Mouse (Mus musculus) neural tube, embryonic 13.5 days (tissue): ENCODE data around the gene Ptpn13. TPM values are rescaled to one million over a fixed set of nuclear protein-coding genes. Genes with fewer than 3 reads are reported as not detected.
A peak's percentile ranks its signal among the peaks of the same experiment; 100 is the strongest.

Experiments used
- ATAC-seq: fragments of 200-750 bp; cut with Nextera tagmentation; 2 replicates; pipeline ENCODE4 v1.8.0; 2017; ENCODE audit warnings: low read depth, mild to moderate bottlenecking, moderate TSS enrichment, moderate library complexity
- H3K27ac ChIP-seq: fragments of 300-500 bp; sonication (generic); replicated peaks from 2 replicates; pipeline ENCODE4 v1.5.1; 2015; ENCODE audit warnings: moderate library complexity, mild to moderate bottlenecking, inconsistent platforms
- H3K27me3 ChIP-seq: fragments of 300-500 bp; sonication (generic); 2 replicates; pipeline ENCODE4 v1.6.1; 2015; ENCODE audit warnings: mild to moderate bottlenecking, inconsistent platforms
- H3K36me3 ChIP-seq: fragments of 300-500 bp; sonication (generic); 2 replicates; pipeline ENCODE4 v1.6.1; 2015; ENCODE audit warnings: mild to moderate bottlenecking, inconsistent platforms
- H3K4me1 ChIP-seq: fragments of 300-500 bp; sonication (generic); replicated peaks from 2 replicates; pipeline ENCODE4 v1.6.1; 2015; ENCODE audit warnings: inconsistent platforms
- H3K4me2 ChIP-seq: fragments of 300-500 bp; sonication (generic); 2 replicates; pipeline ENCODE4 v1.6.1; 2015; ENCODE audit warnings: inconsistent platforms, mild to moderate bottlenecking, moderate library complexity
- H3K4me3 ChIP-seq: fragments of 300-500 bp; sonication (generic); 2 replicates; pipeline ENCODE4 v1.5.1; 2015; ENCODE audit warnings: mild to moderate bottlenecking, inconsistent platforms
- H3K9ac ChIP-seq: fragments of 300-500 bp; sonication (generic); 2 replicates; pipeline ENCODE4 v1.6.1; 2015; ENCODE audit warnings: moderate library complexity, mild to moderate bottlenecking, inconsistent platforms
- H3K9me3 ChIP-seq: fragments of 300-500 bp; sonication (generic); 2 replicates; pipeline ENCODE4 v1.6.1; 2016; ENCODE audit warnings: inconsistent platforms
- WGBS: fragments of 180-500 bp; shearing (Covaris S2); methylation state at CpG from one replicate; pipeline ENCODE4 v1.1.7; 2015; 5-methylcytosine and 5-hydroxymethylcytosine counted together
- polyA plus RNA-seq: library from polyadenylated mRNA; unstranded; fragments of >200 nt; fragmentation: Nextera tagmentation; extraction: Ambion mirVana; gene quantifications from 2 replicates; pipeline ENCODE4 v1.2.1, GENCODE M21; 2015

Ptpn13 gene
- polyA plus RNA-seq, 1 experiment from 2014 or later = 6.6 TPM

DNA sequence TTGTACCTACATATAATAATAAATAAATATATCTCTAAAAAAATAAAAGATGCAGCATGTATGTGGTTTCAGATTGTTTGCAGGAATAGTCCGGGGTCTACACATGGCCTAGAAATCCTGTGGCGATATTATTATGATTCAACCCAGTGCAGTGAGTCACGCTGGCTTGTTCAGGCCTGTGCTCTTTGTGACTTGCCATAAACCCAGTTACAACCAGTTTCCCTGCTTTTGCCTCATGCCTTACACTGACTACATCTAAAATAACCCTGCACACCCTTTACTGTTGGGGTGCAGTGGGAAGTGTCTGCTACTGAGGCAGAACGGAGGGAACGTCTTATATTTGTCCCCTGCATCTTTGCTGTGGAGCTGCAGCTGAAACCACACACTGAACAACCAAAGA is 29.3 kb upstream of the Ptpn13 start:
- Histone ChIP-seq H3K27ac (no peak overlapping the region), H3K36me3 (no peaks in the 10 kb centered on the region), H3K9ac (no peak overlapping the region), H3K4me3 (no peak overlapping the region), H3K27me3 (no peaks in the 10 kb centered on the region), H3K9me3 (no peaks in the 10 kb centered on the region), H3K4me1 (peaks cover 10% of the 10 kb centered on the region), H3K4me2 (no peak overlapping the region)
- no peak for ATAC-seq
- 93% methylated on average over 5 of the region's 5 CpGs for WGBS

DNA sequence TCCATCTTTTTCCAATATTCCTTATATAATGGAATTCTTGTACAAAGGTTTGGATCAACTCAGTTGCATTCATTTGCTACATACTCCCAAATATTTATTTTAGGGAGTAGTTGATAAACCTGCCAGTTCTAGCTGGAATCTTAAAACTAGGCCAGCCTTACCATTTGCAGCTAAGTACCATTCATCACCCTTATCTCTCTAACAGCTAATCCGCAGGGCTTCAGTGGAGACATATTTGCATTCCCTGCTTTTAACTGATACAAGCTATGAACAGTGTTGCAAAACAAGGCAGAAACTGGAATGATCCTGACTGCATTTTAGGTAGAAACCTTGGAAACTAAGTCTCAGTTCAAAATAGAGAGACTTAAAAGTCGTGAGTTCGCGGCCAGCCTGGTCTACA is 27.6 kb upstream of the Ptpn13 start:
- WGBS = 92% methylated on average over 4 of the region's 4 CpGs
- no peak for ATAC-seq

DNA sequence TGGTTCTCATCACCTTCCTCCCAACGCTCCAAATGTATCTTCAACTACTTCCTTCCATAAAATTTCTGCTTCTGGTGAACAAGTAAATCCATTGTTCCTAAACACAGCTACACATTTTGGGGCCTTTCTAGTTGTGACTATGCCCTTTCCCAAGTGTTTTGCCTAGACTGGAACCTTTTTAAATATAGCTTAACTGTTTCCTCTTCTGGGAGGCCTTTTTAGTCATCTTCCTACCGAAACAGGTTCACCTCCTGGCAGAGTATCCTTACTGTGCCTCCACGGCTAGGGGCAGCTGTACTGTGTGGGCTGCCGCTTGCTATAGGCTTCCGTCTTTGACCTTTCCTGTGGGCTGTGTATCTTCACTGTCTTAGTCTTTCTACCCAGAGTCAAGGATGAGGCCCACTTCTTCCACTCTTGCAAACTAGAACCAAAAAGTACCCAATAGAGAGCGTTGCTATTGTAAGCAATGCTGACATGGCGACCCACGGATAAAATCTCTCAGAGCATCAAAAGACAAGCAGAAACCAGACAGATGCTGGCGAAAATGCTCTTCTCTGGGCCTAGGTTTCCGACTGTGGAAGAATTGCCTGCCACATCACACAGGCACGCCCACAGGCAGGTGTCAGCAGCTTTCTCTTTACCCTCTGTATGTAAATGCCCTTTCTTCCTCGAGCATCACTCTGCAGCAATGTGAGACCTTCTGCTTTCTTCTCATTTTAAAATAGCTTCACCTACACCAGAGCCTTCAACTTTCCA is 20.6 kb upstream of the Ptpn13 start:
- Histone ChIP-seq H3K27me3 (no peaks in the 10 kb centered on the region), H3K36me3 (no peaks in the 10 kb centered on the region), H3K4me1 (peaks cover 20% of the 10 kb centered on the region), H3K4me3 (no peak overlapping the region), H3K9me3 (no peaks in the 10 kb centered on the region), H3K9ac (no peak overlapping the region), H3K4me2 (no peak overlapping the region), H3K27ac (no peak overlapping the region)
- ATAC-seq = no peak
- WGBS = 88% methylated on average over 12 of the region's 12 CpGs

More for the DNA sequence above, 27.6 kb upstream of the Ptpn13 start:
- H3K4me2 ChIP-seq = no peak overlapping the region
- H3K9ac ChIP-seq = no peak overlapping the region
- H3K27ac ChIP-seq = no peak overlapping the region
- H3K36me3 ChIP-seq = no peaks in the 10 kb centered on the region
- H3K4me3 ChIP-seq = no peak overlapping the region
- peaks cover 20% of the 10 kb centered on the region for H3K4me1 ChIP-seq
- H3K9me3 ChIP-seq = no peaks in the 10 kb centered on the region
- no peaks in the 10 kb centered on the region for H3K27me3 ChIP-seq

DNA sequence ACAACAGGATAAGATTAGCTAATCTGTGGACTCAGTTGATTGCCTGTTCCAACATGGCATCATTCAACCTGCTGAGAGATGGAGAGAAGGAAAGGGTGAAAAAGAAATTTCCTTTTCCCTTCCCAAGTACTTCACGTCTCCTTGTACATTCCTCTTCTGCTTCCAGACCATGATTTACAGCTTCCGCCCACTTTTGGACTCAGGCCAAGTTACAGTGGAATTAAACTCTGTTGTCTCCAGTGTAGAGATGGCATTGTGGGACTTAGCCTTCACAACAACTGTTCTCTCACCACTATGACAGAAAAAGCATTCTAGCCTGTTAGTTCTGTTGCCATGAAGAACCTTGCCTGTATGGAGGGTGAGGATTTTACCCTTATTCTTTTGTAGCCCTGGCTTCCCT is 19.1 kb upstream of the Ptpn13 start:
- H3K4me3 ChIP-seq = no peak overlapping the region
- H3K9me3 ChIP-seq = no peaks in the 10 kb centered on the region
- peaks cover 20% of the 10 kb centered on the region for H3K4me1 ChIP-seq
- H3K27ac ChIP-seq = no peak overlapping the region
- H3K27me3 ChIP-seq = no peaks in the 10 kb centered on the region
- H3K4me2 ChIP-seq = no peak overlapping the region
- no peaks in the 10 kb centered on the region for H3K36me3 ChIP-seq
- no peak overlapping the region for H3K9ac ChIP-seq
- ATAC-seq = no peak
- WGBS = 45% methylated on average over 2 of the region's 2 CpGs

DNA sequence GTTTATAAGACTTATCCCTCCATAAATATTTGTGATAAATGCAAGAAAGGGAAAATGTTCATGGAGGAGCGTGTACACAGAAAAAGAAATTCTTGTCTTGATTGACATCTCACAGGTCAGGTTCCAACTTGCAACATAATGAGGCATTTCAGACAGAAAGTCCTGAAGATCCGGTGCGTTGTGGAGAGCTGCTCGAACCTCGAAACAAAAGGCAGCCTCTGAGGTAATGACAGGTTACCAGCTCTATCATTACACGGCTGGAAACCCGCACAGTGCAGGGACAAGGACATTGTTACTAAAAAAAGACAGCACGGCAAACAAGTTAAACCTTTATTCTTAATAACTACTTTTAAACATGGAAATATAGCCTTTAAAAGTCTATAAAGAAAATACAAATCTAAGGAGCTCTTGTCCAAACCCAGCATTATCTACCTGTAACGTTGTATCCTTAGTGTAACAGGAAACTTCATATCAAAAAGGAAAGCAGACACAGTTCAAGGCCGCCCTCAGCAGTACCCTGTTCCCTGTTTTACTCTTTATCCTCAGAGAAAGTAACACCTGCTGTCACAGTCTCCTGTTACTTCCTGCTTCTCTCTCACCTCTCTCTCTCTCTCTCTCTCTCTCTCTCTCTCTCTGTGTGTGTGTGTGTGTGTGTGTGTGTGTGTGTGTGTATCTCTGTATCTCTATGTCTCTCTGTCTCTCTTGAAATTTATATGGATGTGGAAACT is 12.8 kb upstream of the Ptpn13 start:
- Histone ChIP-seq H3K4me2 (no peak overlapping the region), H3K9ac (no peak overlapping the region), H3K4me1 (no peaks in the 10 kb centered on the region), H3K4me3 (no peak overlapping the region), H3K27me3 (no peaks in the 10 kb centered on the region), H3K36me3 (no peaks in the 10 kb centered on the region), H3K27ac (no peak overlapping the region), H3K9me3 (no peaks in the 10 kb centered on the region)
- WGBS = 70% methylated on average over 10 of the region's 10 CpGs
- no peak for ATAC-seq

DNA sequence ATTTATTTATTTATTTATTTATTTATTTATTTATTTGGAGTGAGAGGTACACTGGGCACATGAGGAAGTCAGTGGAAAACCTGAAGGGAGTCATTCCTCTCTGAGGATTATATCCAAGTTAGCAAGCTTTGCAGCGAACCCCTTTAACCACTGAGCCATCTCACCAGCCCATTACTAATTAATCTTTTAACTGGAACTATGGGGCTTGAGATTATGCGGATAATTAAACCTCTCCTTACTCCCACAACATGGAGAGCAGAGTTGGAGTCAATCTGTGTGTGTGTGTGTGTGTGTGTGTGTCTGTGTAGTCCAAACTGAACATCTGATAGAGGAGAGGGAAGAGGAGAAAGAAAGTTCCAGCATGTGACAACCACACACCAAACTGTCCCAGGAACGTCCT is 10.4 kb upstream of the Ptpn13 start:
- WGBS = 84% methylated on average over 3 of the region's 3 CpGs
- no peaks in the 10 kb centered on the region for H3K36me3 ChIP-seq
- H3K4me1 ChIP-seq = no peaks in the 10 kb centered on the region
- H3K4me3 ChIP-seq = no peak overlapping the region
- H3K9ac ChIP-seq = no peak overlapping the region
- no peak for ATAC-seq
- no peak overlapping the region for H3K27ac ChIP-seq
- H3K4me2 ChIP-seq = no peak overlapping the region
- H3K9me3 ChIP-seq = no peaks in the 10 kb centered on the region
- H3K27me3 ChIP-seq = no peaks in the 10 kb centered on the region

DNA sequence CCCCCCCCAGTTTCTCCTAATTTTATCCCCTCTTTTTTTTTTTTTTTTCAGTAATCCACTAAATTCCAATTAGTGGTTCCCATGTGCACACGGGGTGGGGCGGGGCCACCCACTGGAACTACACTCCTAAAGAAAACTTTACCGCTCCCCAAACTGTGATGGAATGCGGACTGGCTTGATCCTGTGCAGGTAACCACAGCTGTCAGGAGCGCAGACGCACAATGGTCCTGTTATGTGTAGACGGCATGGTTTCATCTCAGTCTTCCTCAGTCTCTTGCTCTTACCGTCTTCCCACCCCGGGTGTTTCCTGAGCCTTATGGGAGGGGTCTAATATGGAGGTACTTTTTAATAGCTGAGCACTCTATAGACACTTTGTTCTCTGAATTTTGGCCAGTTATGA is 7.0 kb upstream of the Ptpn13 start:
- no peak overlapping the region for H3K27ac ChIP-seq
- 88% methylated on average over 9 of the region's 9 CpGs for WGBS
- no peak overlapping the region for H3K4me3 ChIP-seq
- no peaks in the 10 kb centered on the region for H3K36me3 ChIP-seq
- no peak for ATAC-seq
- no peak overlapping the region for H3K4me2 ChIP-seq
- no peaks in the 10 kb centered on the region for H3K9me3 ChIP-seq
- H3K9ac ChIP-seq = no peak overlapping the region
- peaks cover 5% of the 10 kb centered on the region for H3K27me3 ChIP-seq
- H3K4me1 ChIP-seq = peaks cover 11% of the 10 kb centered on the region

DNA sequence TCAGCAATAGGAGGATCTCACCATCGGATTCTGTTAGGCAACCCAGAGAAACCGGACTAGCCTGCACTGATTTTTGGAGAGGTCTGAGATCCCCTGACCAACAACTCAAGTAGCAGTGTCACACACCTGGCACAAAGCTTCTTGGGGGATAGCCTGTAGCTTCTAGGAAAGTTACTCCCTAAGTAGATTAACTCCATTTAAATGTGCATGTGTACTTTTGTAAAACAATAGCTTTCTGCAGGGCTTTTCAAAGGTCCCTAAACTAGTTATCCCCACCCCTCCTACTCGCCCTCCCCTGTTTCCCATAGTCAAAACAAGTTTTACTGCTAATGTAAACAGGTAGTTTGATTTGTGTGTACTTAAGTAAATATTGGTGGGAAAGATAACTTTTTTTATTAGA is 6.1 kb upstream of the Ptpn13 start:
- Histone ChIP-seq H3K27me3 (peaks cover 5% of the 10 kb centered on the region), H3K4me2 (no peak overlapping the region), H3K36me3 (no peaks in the 10 kb centered on the region), H3K9me3 (no peaks in the 10 kb centered on the region), H3K9ac (no peak overlapping the region), H3K27ac (no peak overlapping the region), H3K4me1 (peaks cover 17% of the 10 kb centered on the region), H3K4me3 (no peak overlapping the region)
- no peak for ATAC-seq
- 55% methylated on average over 3 of the region's 3 CpGs for WGBS

DNA sequence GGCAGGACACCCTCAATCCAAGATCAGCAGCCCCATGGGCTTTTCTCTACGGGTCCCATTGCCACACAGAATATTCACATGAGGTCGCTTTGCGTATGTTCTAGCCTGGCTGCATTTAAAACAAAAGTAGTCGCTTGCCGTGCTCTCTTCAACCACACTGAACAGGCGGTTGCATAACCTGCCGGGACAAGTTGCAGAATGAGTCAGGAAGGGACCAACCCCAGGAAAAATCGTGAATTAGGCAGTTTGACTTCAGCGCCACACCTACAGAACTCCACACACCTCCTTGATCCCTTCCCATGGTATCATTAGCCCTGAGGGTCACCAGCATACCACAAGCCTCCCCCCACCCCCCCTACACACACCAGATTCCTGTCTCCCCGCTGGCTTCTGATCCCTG is 4.4 kb upstream of the Ptpn13 start:
- Histone ChIP-seq H3K9ac (no peak overlapping the region), H3K4me1 (peaks cover 29% of the 10 kb centered on the region), H3K4me3 (no peak overlapping the region), H3K4me2 (no peak overlapping the region), H3K9me3 (no peaks in the 10 kb centered on the region), H3K27me3 (peaks cover 5% of the 10 kb centered on the region), H3K27ac (no peak overlapping the region), H3K36me3 (no peaks in the 10 kb centered on the region)
- 56% methylated on average over 10 of the region's 10 CpGs for WGBS
- no peak for ATAC-seq

DNA sequence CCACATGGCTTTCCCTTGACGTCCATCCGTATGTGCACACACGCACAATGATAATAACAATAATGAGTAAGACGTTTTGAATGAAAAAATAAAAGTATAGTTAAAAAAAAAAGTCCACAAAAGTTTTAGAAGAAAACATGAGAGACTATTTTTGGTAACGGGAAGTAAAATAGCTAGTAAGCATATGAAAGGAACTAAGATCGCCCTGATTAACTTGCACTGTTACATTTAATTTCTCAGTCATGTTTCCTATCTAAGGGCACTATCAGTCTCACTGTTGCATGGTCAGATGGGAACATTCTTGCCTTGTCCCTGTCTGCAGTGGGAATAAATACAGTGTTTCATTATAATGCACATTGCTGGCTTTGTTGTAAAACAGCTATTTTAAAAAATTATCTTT is 2.4 kb upstream of the Ptpn13 start:
- no peaks in the 10 kb centered on the region for H3K36me3 ChIP-seq
- H3K4me2 ChIP-seq = no peak overlapping the region
- 70% methylated on average over 6 of the region's 6 CpGs for WGBS
- no peak overlapping the region for H3K4me3 ChIP-seq
- H3K9ac ChIP-seq = no peak overlapping the region
- peaks cover 46% of the 10 kb centered on the region for H3K4me1 ChIP-seq
- peaks cover 5% of the 10 kb centered on the region for H3K27me3 ChIP-seq
- no peak for ATAC-seq
- no peaks in the 10 kb centered on the region for H3K9me3 ChIP-seq
- no peak overlapping the region for H3K27ac ChIP-seq

DNA sequence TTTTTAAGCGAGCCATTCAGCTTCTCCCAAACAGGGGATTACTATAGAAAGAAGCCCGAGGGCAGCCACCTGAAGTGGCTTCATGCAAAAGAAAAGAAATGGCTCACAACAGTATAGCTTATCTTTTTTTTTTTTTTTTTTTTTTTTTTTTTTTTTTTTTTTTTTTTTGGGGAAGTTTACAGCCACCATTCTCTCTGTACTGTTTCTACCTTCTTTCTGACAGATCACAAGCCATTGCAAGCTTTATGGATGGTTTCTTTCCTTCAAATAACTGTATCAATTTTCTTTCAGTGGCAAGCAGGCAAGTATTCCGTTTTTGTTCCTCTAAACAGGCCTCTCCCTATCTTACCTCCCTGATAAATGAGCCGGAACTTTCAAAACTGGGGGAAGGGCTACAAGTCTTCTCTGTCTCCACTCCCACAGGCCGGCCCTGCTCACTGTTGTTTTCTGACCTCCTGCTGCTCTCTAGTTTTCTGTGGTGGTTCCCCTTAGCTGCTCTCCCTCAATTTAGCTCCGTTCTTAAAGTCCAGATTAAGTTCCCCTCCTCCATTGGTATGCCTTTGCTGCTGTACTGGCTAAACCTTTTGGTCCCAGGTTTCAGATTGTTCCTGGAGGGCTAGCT is 1.6 kb upstream of the Ptpn13 start:
- WGBS = 8% methylated on average over 6 of the region's 6 CpGs
- ATAC-seq = no peak
- peak overlapping the region; percentile 81; the same call in 1 of the 2 replicates for H3K4me3 ChIP-seq
- H3K27ac ChIP-seq = peak overlapping the region; percentile 56
- H3K9me3 ChIP-seq = no peaks in the 10 kb centered on the region
- H3K4me2 ChIP-seq = peak overlapping the region; percentile 96
- peaks cover 46% of the 10 kb centered on the region for H3K4me1 ChIP-seq
- peaks cover 5% of the 10 kb centered on the region for H3K27me3 ChIP-seq
- no peak overlapping the region for H3K9ac ChIP-seq
- H3K36me3 ChIP-seq = no peaks in the 10 kb centered on the region

DNA sequence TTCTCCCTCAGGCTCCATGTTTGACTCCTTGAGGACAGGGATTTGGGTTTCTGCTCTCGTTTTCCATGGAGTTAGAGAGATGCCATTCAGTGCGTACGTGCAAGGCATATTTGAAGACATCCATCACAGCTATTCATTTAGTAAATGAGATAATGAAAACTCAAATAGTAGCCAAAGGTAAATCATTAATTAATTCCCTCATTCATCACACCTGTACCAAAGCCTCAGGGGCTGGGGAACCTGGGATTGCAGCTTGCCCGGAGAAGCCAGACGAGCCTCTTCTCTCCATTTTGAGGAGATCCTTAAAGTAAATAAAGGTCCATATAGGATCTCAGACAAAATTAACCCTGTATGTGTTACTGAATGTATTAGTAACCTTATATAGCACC is 1.1 kb upstream of the Ptpn13 start:
- no peak for ATAC-seq
- Histone ChIP-seq H3K27ac (peak overlapping the region; percentile 76), H3K4me3 (peak overlapping the region; percentile 81; the same call in 1 of the 2 replicates), H3K4me2 (peak overlapping the region; percentile 96), H3K27me3 (peaks cover 5% of the 10 kb centered on the region), H3K4me1 (peaks cover 46% of the 10 kb centered on the region), H3K36me3 (no peaks in the 10 kb centered on the region), H3K9me3 (no peaks in the 10 kb centered on the region), H3K9ac (no peak overlapping the region)
- WGBS = 1% methylated on average over 5 of the region's 5 CpGs
